Mouse (Mus musculus) fat pad, adult 2 months (tissue): ENCODE results near the gene Atf6b.

Experiments
- DNase-seq: peaks from one replicate; pipeline ENCODE4 v3.0.0-alpha.2; 2011; ENCODE audit warnings: low read depth, low spot score; ENCODE audit errors: extremely low read depth

The Atf6b gene

DNA sequence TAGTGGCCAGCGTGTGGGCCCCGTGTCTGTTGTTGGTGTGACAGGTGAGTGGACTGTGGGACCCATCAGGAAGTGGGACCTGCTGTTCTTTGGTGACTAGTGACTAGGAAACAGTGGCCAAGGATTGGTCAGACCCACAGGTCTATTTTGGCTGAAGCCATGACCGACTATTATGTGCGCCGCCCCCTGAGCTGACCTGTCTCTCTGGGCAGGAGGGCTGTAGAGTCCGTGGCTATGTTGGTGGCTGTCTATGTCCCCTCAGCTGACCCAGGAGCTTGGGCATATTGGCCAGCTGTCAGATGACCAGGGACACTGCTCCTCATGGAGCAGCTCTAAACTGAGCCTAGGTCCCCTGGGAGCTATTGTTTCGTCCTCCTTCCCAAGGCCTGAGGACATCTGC, 41.9 kb downstream of the Atf6b start:
- DNase-seq, result no peak

- DNase-seq, result no peak
Observed at GRCm38 (mm10) chr17:34690458-34690857, 43.5 kb downstream of the Atf6b start.

- DNase-seq, result no peak
Observed at GRCm38 (mm10) chr17:34692906-34693305, 46.0 kb downstream of the Atf6b start.

GRCm38 (mm10) chr17:34699575-34700408, 52.8 kb downstream of the Atf6b start:
- no peak for DNase-seq

DNA sequence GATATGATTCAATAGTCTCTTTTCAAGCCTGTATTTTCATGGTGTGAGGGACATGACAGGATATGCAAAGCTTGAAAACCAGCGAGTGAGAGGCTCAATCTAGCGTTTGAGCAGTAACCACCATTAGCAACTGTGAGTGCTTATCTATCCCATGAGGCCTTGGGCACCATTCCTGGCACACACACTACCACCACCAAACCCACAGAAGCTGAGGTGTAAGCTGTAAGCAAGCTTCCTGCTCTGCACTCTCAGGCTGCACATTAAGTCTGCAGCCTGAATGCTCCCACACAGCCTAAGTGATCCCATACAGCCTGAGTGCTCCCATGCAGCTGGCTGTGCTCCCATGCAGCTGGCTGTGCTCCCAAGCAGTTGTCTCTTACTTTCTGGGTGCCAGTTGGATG, 53.7 kb downstream of the Atf6b start:
- DNase-seq, result no peak
